Comparison of ENCODE assay signal across 23 mouse cellular contexts in the genomic region with DNA sequence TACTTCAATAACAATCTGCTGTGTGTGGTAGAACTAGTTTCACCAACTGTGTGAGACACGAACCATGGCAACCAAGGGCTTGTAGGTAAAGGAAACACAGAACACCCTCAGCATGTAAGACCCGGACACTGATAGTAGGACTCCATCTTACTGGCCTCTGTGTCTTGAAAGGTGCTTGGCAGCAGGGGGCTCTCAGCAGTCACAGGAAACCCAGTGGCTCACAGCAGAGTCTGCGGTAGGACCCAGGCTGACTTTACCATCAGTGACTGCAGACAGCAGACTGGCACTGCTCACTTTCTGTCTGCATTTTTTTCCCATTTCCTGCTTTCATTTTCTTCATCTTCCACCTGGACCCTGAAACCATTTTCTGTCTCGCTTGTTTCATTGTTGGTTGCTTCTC. TPM values are rescaled to one million over a fixed set of nuclear protein-coding genes. Genes with fewer than 3 reads are reported as not detected.
A peak's percentile ranks its signal among the peaks of the same experiment; 100 is the strongest.
DNase-seq lines count a peak whose midpoint lies in the region; ATAC-seq and TF ChIP-seq lines count a peak whose summit lies in the region.
"Had no signal": no experiment of that assay in that cellular context is flagged by ENCODE, and none has a peak within 500 bp of the region (broad histone marks: within the 10 kb centered on the region; RNA-seq: fewer than 3 reads in every experiment).

No protein-coding gene starts in this region.

- no peak for DNase-seq in lung, adult 2 months
- no peak for DNase-seq in lung, postnatal 25 days (ENCODE audit: low spot score)
- DNase-seq in T-cell, adult 2 months (ENCODE audit: low spot score): peak; percentile 34
- DNase-seq in natural killer cell, adult 2 months (ENCODE audit: low spot score in 2 of 2): peak; percentile 24 to 28
- peak; percentile 72 to 81 for DNase-seq in thymus, postnatal 36 days
- DNase-seq in c-Kit-positive CD71-positive TER-119-positive erythroid progenitor cells, embryonic 14.5 days (ENCODE audit: low spot score): no peak
- DNase-seq in urinary bladder, adult 18-20 months (ENCODE audit: low spot score in 2 of 2): no peak
- DNase-seq: adrenal gland, postnatal 14 days; cerebellum, adult 9-10 months; forebrain, postnatal 0 days; heart, adult 18-20 months; kidney, postnatal 10 days; left cerebral cortex, postnatal 4 days; right cerebral cortex, postnatal 14 days had no signal

- TF ChIP-seq POLR2A in lung, adult 2 months (IDR thresholded peaks at IDR 0.05; ENCODE audit: borderline replicate concordance, extremely low read depth, low read depth, low read length): no peak

- no peak overlapping the region for H3K27ac ChIP-seq in kidney, embryonic 16.5 days (ENCODE audit: low read length)
- H3K27ac ChIP-seq: embryonic facial prominence, embryonic 13.5 days; gastrocnemius, adult 2 months; hindbrain, embryonic 12.5 days; intestine, embryonic 15.5 days; layer of hippocampus, adult 2 months; lung, embryonic 15.5 days; neural tube, embryonic 12.5 days had no signal

- no peak overlapping the region for H3K4me3 ChIP-seq in lung, adult 2 months (replicated peaks; ENCODE audit: extremely low read depth, low read depth, low read length)
- no peak overlapping the region for H3K4me3 ChIP-seq in kidney, embryonic 16.5 days (ENCODE audit: low read length)
- H3K4me3 ChIP-seq: embryonic facial prominence, embryonic 13.5 days; gastrocnemius, adult 2 months; hindbrain, embryonic 12.5 days; intestine, embryonic 15.5 days; layer of hippocampus, adult 2 months; lung, embryonic 15.5 days; neural tube, embryonic 12.5 days had no signal

- H3K36me3 ChIP-seq in kidney, embryonic 16.5 days (ENCODE audit: insufficient read depth, low read length): no peaks in the 10 kb centered on the region
- H3K36me3 ChIP-seq: embryonic facial prominence, embryonic 13.5 days; hindbrain, embryonic 12.5 days; intestine, embryonic 15.5 days; lung, embryonic 15.5 days; neural tube, embryonic 12.5 days had no signal

- no peak overlapping the region for H3K9ac ChIP-seq in kidney, embryonic 16.5 days (replicated peaks; ENCODE audit: low read length)
- H3K9ac ChIP-seq: embryonic facial prominence, embryonic 13.5 days; forebrain, postnatal 0 days; hindbrain, embryonic 12.5 days; intestine, embryonic 15.5 days; lung, embryonic 15.5 days; neural tube, embryonic 12.5 days had no signal

- H3K9me3 ChIP-seq in kidney, embryonic 16.5 days (ENCODE audit: low read length): peaks cover 7% of the 10 kb centered on the region
- H3K9me3 ChIP-seq: hindbrain, embryonic 12.5 days; intestine, embryonic 15.5 days; lung, embryonic 15.5 days had no signal

- no peak overlapping the region for H3K4me2 ChIP-seq in kidney, embryonic 16.5 days (replicated peaks; ENCODE audit: low read depth, low read length)
- H3K4me2 ChIP-seq: embryonic facial prominence, embryonic 13.5 days; hindbrain, embryonic 12.5 days; intestine, embryonic 15.5 days; liver, embryonic 11.5 days; lung, embryonic 15.5 days; neural tube, embryonic 12.5 days had no signal

- no peaks in the 10 kb centered on the region for H3K27me3 ChIP-seq in kidney, embryonic 16.5 days (ENCODE audit: insufficient read depth, low read length)
- H3K27me3 ChIP-seq: embryonic facial prominence, embryonic 13.5 days; hindbrain, embryonic 12.5 days; intestine, embryonic 15.5 days; lung, embryonic 15.5 days; neural tube, embryonic 12.5 days had no signal

- ATAC-seq in kidney, embryonic 16.5 days (ENCODE audit: low FRiP score, low TSS enrichment): no peak
- ATAC-seq: forebrain, postnatal 0 days; intestine, embryonic 15.5 days had no signal

- WGBS in lung, adult 2 months: 76% methylated on average over 4 of the region's 4 CpGs
- WGBS in kidney, embryonic 16.5 days: 95% methylated on average over 4 of the region's 4 CpGs

- no peaks in the 10 kb centered on the region for H3K4me1 ChIP-seq in lung, adult 2 months (ENCODE audit: control insufficient read depth, insufficient read depth, low read length)
- no peaks in the 10 kb centered on the region for H3K4me1 ChIP-seq in kidney, embryonic 16.5 days (ENCODE audit: insufficient read depth, low read length)
- H3K4me1 ChIP-seq: embryonic facial prominence, embryonic 13.5 days; hindbrain, embryonic 12.5 days; intestine, embryonic 15.5 days; lung, embryonic 15.5 days; neural tube, embryonic 12.5 days had no signal

- 0 out of 2 replicates have a peak, but pooled peaks have one; percentile 10 for TF ChIP-seq CTCF in lung, adult 2 months (IDR thresholded peaks at IDR 0.05; ENCODE audit: insufficient read depth, low read length)

RNA-seq across cellular contexts. Expression of a gene that starts 44.7 kb away (rescaled TPM):
- polyA plus RNA-seq in lung, adult 2 months (2012; rRNA removed): 6.4 and 11.9 TPM in 2 replicates
- 0.82 and 0.89 TPM in 2 replicates for polyA plus RNA-seq in kidney, embryonic 16.5 days (2015; fragmentation: Nextera tagmentation; extraction: Ambion mirVana)

Comparison
In these comparisons a context has a peak if more than half of its experiments do, and no peak if none do; other contexts are left out.
1. DNase-seq: peak in T-cell, adult 2 months (single experiment), natural killer cell, adult 2 months (2 of 2) and thymus, postnatal 36 days (2 of 2); none in lung, adult 2 months (single experiment), lung, postnatal 25 days (single experiment), c-Kit-positive CD71-positive TER-119-positive erythroid progenitor cells, embryonic 14.5 days (single experiment) and urinary bladder, adult 18-20 months (0 of 2).